Mouse (Mus musculus) left cerebral cortex, adult 2 months (tissue): Measurements from ENCODE around the gene Nrxn3. TPM values are rescaled to one million over a fixed set of nuclear protein-coding genes. Genes with fewer than 3 reads are reported as not detected.

Experiments used
- DNase-seq, 2 experiments: peaks; one replicate each; pipeline ENCODE4 v3.0.0; 2021 to 2022; ENCODE audit warnings: low spot score in 2 of 2, mixed read lengths in 1 of 2; ENCODE audit errors: extremely low spot score in 1 of 2
- H3K27ac ChIP-seq: fragments of 200-600 bp; 2 replicates; pipeline ENCODE4 v1.8.1; 2022
- H3K4me3 ChIP-seq: fragments of 200-600 bp; 2 replicates; pipeline ENCODE4 v1.8.1; 2022
- CTCF ChIP-seq: fragments of 200-600 bp; IDR thresholded peaks from 2 replicates; pipeline ENCODE4 v1.8.1; 2022; ENCODE audit warnings: antibody characterized with exemption, mild to moderate bottlenecking, moderate library complexity
- intact Hi-C: fragments of 180-260 bp; cut with DNase I; formaldehyde crosslinking; loops from one replicate; pipeline ENCODE4 v1.15.1; 2025
- total RNA-seq, 2 experiments: library from RNA; stranded (reverse); gene quantifications; 2 replicates each; pipeline ENCODE4 v1.2.3; 2021

The Nrxn3 gene
- total RNA-seq, 2 experiments from 2014 or later = 250 to 274 TPM

- Histone ChIP-seq H3K4me3 (no peak overlapping the region), H3K27ac (no peak overlapping the region)
- DNase-seq = no peak
- intact Hi-C loops = no loop called here
- no peak for TF ChIP-seq CTCF
Measured at GRCm38 (mm10) chr12:88863069-88863468, 140.4 kb downstream of the Nrxn3 start.

DNA sequence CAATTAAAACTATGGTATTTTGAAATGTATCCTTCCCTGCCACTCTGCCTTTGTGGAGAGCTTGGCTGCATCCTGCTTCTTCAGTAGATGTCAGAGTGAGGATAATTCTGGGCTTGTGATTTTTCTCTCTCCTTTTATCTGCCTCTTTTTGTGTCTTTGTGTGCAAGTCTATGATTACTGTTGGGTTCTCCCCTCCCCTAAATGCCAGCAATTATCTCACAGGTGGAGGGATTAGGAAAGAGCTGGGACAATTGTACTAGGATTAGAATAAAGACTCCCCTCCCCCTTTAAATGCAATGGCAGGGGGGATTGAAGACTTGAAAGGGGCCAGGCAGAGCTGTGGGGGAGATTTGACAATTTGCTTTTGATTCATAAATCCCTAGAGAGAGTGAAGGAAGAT, 145.6 kb downstream of the Nrxn3 start:
- no peak for TF ChIP-seq CTCF
- no peak for DNase-seq
- Histone ChIP-seq H3K27ac (no peak overlapping the region), H3K4me3 (no peak overlapping the region)
- intact Hi-C loops = no loop called here

GRCm38 (mm10) chr12:88897331-88897730, 174.7 kb downstream of the Nrxn3 start:
- no peak for DNase-seq
- intact Hi-C loops = no loop called here
- Histone ChIP-seq H3K4me3 (no peak overlapping the region), H3K27ac (no peak overlapping the region)
- no peak for TF ChIP-seq CTCF

- H3K27ac ChIP-seq = no peak overlapping the region
- TF ChIP-seq CTCF = no peak
- DNase-seq = no peak
- intact Hi-C loops = no loop called here
- no peak overlapping the region for H3K4me3 ChIP-seq
Measured at GRCm38 (mm10) chr12:88900014-88900727, 177.5 kb downstream of the Nrxn3 start.

DNA sequence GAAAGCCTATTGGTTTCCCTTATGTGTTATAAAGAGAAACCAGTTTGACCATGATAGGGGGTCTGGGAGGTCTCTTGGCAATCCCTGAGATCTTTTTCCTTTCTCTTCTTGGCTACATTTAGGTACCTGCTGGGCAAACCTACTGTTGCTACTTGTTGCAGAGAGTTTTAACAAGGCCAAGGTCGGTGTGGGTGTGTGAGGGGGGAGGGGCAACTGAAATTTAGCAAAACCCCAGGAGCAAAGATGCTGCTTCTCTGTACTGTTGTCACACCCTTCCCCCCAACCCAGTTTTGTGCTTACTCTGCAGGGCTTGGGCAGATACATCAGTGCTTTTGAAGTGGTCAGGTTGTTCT, 178.0 kb downstream of the Nrxn3 start:
- intact Hi-C loops = no loop called here
- DNase-seq = no peak
- Histone ChIP-seq H3K27ac (no peak overlapping the region), H3K4me3 (no peak overlapping the region)
- TF ChIP-seq CTCF = no peak

- peak in 1 of 2 experiments; percentile 24 for DNase-seq
- intact Hi-C loops = no loop called here
- Histone ChIP-seq H3K4me3 (no peak overlapping the region), H3K27ac (no peak overlapping the region)
- TF ChIP-seq CTCF = no peak
Measured at GRCm38 (mm10) chr12:88910761-88911160, 188.1 kb downstream of the Nrxn3 start.

DNA sequence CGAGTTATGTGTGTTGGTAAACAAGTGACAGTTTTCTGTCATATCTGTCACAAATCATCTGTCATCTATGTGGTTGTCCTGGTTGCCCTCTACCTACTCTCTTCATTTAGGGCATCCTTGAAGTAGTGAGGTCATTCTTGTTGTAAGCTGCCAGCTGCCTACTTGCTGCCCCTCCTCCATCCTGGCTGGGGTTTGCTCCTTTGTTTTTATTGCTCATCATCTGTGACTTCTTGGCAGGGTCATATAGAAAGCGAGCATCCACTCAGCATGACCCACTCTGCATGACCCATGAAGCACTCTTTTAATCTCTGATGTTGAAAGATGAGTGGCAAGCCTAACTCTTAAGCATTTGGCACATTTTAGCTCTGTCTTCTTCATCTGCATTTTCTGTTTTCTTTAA, 194.1 kb downstream of the Nrxn3 start:
- no peak overlapping the region for H3K27ac ChIP-seq
- TF ChIP-seq CTCF = no peak
- DNase-seq = no peak
- no peak overlapping the region for H3K4me3 ChIP-seq
- intact Hi-C loops = no loop called here

GRCm38 (mm10) chr12:88924896-88925295, 202.2 kb downstream of the Nrxn3 start:
- no peak for DNase-seq
- TF ChIP-seq CTCF = no peak
- intact Hi-C loops = no loop called here
- no peak overlapping the region for H3K4me3 ChIP-seq
- 0 out of 2 replicates have a peak overlapping the region, but pooled peaks have one; percentile 4 for H3K27ac ChIP-seq

DNA sequence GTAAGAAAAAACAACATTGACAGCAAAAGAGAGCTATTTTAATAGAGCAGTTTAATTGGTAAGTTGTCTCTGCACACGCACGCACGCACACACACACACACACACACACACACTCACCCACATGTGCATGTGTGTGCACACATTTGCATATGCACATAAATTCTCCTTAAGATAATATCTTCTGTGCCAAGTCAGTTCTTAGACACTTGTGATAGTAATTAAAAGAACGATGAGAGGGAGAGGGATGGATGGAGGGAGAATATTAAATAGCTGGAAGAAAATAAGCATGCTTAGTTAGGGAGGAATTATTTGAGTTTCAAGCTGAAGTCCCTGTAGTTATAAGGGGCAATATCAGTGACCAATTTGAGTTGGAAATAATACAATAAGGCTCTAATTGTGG, 203.6 kb downstream of the Nrxn3 start:
- TF ChIP-seq CTCF = no peak
- no peak overlapping the region for H3K27ac ChIP-seq
- H3K4me3 ChIP-seq = no peak overlapping the region
- intact Hi-C loops = no loop called here
- DNase-seq = no peak

GRCm38 (mm10) chr12:88931713-88932112, 209.0 kb downstream of the Nrxn3 start:
- H3K4me3 ChIP-seq = no peak overlapping the region
- intact Hi-C loops = no loop called here
- H3K27ac ChIP-seq = no peak overlapping the region
- TF ChIP-seq CTCF = no peak
- DNase-seq = no peak

DNA sequence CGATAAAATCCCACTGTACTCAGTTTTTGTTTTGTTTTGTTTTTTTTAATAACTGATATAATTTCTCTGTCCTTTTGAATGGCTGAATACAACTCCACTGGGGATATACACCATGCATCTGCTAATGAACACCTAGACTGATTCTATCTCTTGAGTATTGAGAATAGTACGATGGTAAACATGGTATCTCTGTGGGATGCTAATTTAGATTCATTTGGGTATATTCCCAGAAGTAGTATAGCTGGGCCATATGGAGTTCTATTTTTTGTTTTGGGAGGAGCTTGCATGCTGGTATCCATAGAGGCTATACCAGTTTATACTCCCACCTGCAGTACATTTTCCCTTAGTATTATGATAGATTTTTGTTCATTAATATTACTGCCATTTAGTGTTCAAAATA, 217.0 kb downstream of the Nrxn3 start:
- Histone ChIP-seq H3K4me3 (no peak overlapping the region), H3K27ac (no peak overlapping the region)
- no peak for DNase-seq
- intact Hi-C loops = no loop called here
- TF ChIP-seq CTCF = no peak

DNA sequence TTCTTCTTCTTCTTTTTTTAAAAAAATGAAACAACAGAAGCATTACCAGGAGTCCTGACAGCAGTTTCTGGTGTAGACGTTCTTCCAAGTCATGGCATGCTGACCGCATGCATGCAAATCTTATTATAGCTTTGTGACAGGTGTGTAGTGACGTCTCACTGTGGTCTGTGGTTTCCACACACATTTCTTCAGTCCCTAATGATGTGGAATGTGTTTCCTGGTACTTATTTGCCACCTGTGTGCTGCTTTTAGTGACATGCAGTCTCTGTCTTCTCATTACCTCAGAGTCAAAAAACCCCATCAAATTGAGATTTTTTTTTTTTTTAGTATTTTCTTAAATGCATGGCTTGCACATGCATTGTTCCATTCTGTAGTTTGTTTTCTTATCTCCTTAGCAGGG, 222.3 kb downstream of the Nrxn3 start:
- DNase-seq = no peak
- TF ChIP-seq CTCF = no peak

DNA sequence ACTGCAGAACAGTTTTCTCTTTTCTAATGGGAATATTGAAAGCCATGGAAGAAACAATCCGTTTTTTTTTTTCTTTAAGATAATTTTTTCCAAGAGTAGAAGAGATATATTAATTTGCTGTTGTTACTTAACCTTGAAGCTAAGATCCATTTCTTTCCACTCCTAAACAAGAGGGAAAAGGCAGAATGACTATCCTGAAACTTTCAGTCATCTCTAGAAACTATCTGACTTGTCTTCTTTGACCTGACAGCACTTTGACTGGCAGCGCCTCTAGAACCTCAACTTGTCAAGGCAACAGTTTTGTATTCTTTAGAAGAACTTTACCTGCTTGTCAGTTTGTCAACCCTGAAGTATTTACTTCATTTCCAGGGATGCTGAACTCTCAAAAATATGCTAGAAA, 227.2 kb downstream of the Nrxn3 start:
- TF ChIP-seq CTCF = no peak
- no peak overlapping the region for H3K4me3 ChIP-seq
- H3K27ac ChIP-seq = no peak overlapping the region
- intact Hi-C loops = loop anchor here (5.0 kb wide), 1 partner anchor 238 kb away; no protein-coding TSS in a partner anchor
- DNase-seq = no peak

More for the DNA sequence above, 222.3 kb downstream of the Nrxn3 start:
- intact Hi-C loops = no loop called here
- H3K27ac ChIP-seq = no peak overlapping the region
- no peak overlapping the region for H3K4me3 ChIP-seq
